Mouse (Mus musculus) spleen, adult 2 months (tissue): ENCODE measurements around the gene Col4a4. TPM values are rescaled to one million over a fixed set of nuclear protein-coding genes. Genes with fewer than 3 reads are reported as not detected.

ENCODE experiments used
- DNase-seq, 2 experiments: peaks; one replicate each; pipeline versions ENCODE4 v3.0.0 to v3.0.0-alpha.2; 2012 to 2021; ENCODE audit warnings: low spot score in 2 of 2, low read depth in 1 of 2
- H3K27ac ChIP-seq: fragments of 200-500 bp; 2 replicates; pipeline ENCODE4 v1.5.1; 2012; ENCODE audit warnings: low read length, inconsistent platforms; ENCODE audit not compliant: insufficient read depth
- H3K27me3 ChIP-seq: fragments of 200-500 bp; 2 replicates; pipeline ENCODE4 v1.6.1; 2012; ENCODE audit warnings: mild to moderate bottlenecking, moderate library complexity, low read length, inconsistent platforms; ENCODE audit not compliant: control insufficient read depth, insufficient read depth
- H3K36me3 ChIP-seq: fragments of 200-500 bp; 2 replicates; pipeline ENCODE4 v1.6.1; 2012; ENCODE audit warnings: mild to moderate bottlenecking, low read length, inconsistent platforms; ENCODE audit not compliant: control insufficient read depth, insufficient read depth
- H3K4me1 ChIP-seq: fragments of 200-500 bp; 2 replicates; pipeline ENCODE4 v1.6.1; 2011; ENCODE audit warnings: inconsistent platforms; ENCODE audit not compliant: control insufficient read depth, insufficient read depth, insufficient read length
- H3K4me3 ChIP-seq: fragments of 200-500 bp; 2 replicates; pipeline ENCODE4 v1.5.1; 2011; ENCODE audit warnings: mild to moderate bottlenecking, inconsistent platforms; ENCODE audit not compliant: insufficient read depth, insufficient read length; ENCODE audit errors: extremely low read depth
- CTCF ChIP-seq: fragments of 200-500 bp; IDR thresholded peaks from 2 replicates; pipeline ENCODE4 v1.5.1; 2011; ENCODE audit warnings: mild to moderate bottlenecking, inconsistent platforms; ENCODE audit not compliant: insufficient read depth, insufficient read length, insufficient replicate concordance; ENCODE audit errors: extremely low read depth
- POLR2A ChIP-seq: fragments of 200-500 bp; IDR thresholded peaks from 2 replicates; pipeline ENCODE4 v1.6.1; 2011; ENCODE audit warnings: low read depth, low read length, inconsistent platforms
- WGBS: fragments of 180-500 bp; shearing (Covaris S2); methylation state at CpG from one replicate; pipeline ENCODE4 v1.1.7; 2018; 5-methylcytosine and 5-hydroxymethylcytosine counted together
- polyA plus RNA-seq: library from polyadenylated mRNA; depleted of rRNA; stranded (reverse); fragments of >200 nt; gene quantifications from 2 replicates; pipeline ENCODE4 v1.2.3, GENCODE M21; 2012

Col4a4 gene
- polyA plus RNA-seq, 1 experiment = 0.07 TPM

DNA sequence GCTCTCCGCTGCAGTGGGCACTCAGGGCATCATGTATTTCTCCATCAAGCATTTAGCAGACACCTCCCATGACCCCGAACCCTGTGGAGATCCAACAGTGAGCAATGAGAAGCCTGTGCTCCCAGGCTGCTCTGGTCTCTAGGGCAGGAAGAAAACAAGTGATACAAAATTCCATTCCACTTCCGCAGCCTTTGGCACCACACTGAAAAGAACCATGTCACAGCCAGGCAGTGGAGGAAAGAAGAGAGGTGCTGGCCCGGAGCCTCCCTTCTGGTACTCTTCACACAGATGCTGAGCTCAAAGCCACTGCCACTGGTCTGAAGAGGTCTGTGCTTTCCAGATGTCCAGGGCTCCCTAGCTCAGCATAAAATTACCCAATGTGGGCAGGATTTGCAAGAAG is 125.6 kb downstream of the Col4a4 start:
- TF ChIP-seq CTCF (no peak), POLR2A (no peak)
- Histone ChIP-seq H3K4me1 (no peaks in the 10 kb centered on the region), H3K27ac (no peak overlapping the region), H3K27me3 (no peaks in the 10 kb centered on the region), H3K36me3 (no peaks in the 10 kb centered on the region), H3K4me3 (no peak overlapping the region)
- no peak for DNase-seq
- WGBS = 83% methylated on average over 4 of the region's 4 CpGs

DNA sequence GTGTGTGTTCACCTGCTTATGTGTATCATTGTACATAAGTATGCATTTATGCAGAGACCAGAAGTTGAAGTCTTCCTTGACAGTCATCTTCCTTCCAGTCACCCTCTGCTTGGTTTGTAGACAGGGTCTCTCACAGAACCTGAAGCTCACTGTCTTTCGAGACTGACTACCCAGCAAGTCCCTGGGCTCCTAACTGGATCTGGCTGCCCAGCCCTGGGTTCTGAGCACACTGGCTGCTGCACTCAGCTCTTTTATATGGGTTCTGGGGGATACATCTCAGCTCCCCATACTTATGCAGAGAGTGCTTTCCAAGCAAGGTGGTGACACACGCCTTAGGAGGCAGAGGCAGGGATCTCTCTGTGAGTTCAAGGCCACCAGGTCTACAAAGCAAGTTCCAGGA is 126.7 kb downstream of the Col4a4 start:
- WGBS = 82% methylated on average over 2 of the region's 2 CpGs
- TF ChIP-seq CTCF (no peak), POLR2A (no peak)
- no peaks in the 10 kb centered on the region for H3K27me3 ChIP-seq

DNA sequence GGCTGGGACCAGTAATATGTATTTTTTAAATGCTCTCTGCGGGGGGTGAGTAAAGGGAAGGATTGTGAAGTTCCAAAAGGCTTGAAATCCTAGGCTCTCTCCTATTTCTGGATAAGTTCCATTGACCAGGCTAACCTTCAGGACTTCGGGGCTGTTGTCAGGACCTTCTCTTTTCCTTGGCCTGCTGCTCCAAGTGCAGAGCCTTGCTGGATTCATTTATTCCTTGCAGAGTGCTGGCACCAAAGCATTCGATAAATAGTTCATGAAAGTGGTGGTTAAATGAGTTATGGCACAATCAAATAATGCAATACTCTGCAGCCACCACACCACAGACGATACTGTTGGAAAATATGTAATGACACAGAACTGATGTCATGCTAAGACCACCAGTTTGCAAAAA is 127.3 kb downstream of the Col4a4 start:
- Histone ChIP-seq H3K36me3 (no peaks in the 10 kb centered on the region), H3K27ac (no peak overlapping the region), H3K27me3 (no peaks in the 10 kb centered on the region), H3K4me1 (no peaks in the 10 kb centered on the region), H3K4me3 (no peak overlapping the region)
- no peak for TF ChIP-seq POLR2A
- no peak for TF ChIP-seq CTCF
- no peak for DNase-seq
- 88% methylated on average over 4 of the region's 4 CpGs for WGBS

More for the DNA sequence above, 126.7 kb downstream of the Col4a4 start:
- no peaks in the 10 kb centered on the region for H3K4me1 ChIP-seq
- no peak overlapping the region for H3K4me3 ChIP-seq
- no peaks in the 10 kb centered on the region for H3K36me3 ChIP-seq
- H3K27ac ChIP-seq = no peak overlapping the region
- no peak for DNase-seq

DNA sequence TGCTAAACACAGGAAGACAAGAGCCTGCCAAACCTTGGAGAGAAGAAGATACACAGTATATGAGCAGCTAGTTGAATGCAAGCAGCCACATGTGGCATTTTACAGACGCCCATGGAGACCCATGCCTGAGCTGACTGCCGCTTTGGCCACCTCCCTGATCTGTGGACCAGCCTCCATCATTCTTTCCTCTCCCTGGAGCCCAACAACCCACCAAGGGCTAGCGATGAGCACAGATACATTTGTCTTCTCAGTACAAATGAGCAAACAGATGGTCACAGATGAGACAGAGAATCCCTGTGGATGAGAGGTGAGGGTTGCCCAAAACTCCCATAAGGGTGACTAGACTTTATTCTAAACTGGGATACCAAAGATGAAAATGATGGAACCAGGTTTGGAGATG is 132.6 kb downstream of the Col4a4 start:
- no peaks in the 10 kb centered on the region for H3K36me3 ChIP-seq
- H3K27ac ChIP-seq = no peak overlapping the region
- TF ChIP-seq CTCF = no peak
- TF ChIP-seq POLR2A = no peak
- WGBS = 88% methylated on average over 3 of the region's 3 CpGs
- DNase-seq = no peak
- no peaks in the 10 kb centered on the region for H3K27me3 ChIP-seq
- no peaks in the 10 kb centered on the region for H3K4me1 ChIP-seq
- H3K4me3 ChIP-seq = no peak overlapping the region

DNA sequence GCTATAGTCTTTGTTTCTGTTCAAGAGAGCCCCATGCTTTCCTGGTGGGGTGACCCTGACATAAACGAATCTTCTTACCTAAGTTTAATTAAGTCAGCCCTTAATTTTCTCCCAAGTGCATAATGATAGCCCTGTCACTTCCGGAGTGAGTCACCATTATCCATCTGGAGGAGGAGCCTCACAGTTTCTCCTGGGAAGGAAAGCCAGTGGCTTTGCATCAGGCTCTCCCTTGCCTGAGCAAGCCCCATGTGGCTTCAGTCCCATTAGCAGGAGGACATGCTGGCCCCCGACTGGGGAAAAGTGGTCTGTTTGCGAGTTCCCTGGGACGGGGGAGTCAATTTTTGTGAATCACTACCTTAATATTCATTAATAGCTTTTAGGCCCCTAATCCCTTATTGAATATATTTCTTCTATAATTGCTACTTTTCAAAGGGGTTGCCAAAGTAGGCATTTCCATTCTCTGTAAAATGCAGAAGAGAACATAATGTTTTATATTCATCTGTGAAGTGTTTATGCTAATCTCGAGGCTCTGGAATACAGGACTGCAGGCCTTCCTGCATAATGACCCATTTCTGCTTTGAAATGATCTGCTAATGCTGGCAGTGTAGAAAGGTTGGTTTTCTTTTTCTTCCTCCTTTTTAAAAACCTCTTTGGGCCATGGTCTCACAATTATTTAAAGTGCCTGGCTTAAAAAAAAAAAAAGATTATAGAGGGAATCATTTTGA is 134.6 kb downstream of the Col4a4 start:
- no peak for TF ChIP-seq POLR2A
- no peak for TF ChIP-seq CTCF
- no peaks in the 10 kb centered on the region for H3K27me3 ChIP-seq
- H3K36me3 ChIP-seq = no peaks in the 10 kb centered on the region
- WGBS = 52% methylated on average over 6 of the region's 6 CpGs
- H3K4me3 ChIP-seq = no peak overlapping the region
- no peaks in the 10 kb centered on the region for H3K4me1 ChIP-seq
- H3K27ac ChIP-seq = no peak overlapping the region
- no peak for DNase-seq

DNA sequence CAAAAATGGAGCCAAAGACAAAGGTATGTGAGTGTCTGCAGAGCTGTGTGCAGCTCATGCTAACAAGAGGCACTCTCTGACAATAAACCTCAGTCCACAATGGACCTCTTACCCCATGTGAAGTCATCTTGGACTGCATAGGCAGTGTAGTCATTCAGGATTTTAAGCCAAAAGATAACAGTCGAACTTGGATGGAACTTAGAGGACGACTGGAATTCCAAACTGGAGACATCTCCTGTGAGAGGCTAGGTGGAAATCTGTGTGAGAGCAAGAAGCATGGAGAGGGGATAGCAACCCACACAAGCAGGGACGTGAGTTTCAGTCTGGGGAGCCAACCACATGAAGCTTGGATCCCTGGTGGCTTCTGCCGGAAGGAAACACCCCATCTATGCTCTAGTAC is 136.8 kb downstream of the Col4a4 start:
- TF ChIP-seq POLR2A = no peak
- Histone ChIP-seq H3K36me3 (no peaks in the 10 kb centered on the region), H3K27me3 (no peaks in the 10 kb centered on the region), H3K4me1 (no peaks in the 10 kb centered on the region), H3K27ac (no peak overlapping the region), H3K4me3 (no peak overlapping the region)
- WGBS = 84% methylated on average over 4 of the region's 4 CpGs
- DNase-seq = no peak

DNA sequence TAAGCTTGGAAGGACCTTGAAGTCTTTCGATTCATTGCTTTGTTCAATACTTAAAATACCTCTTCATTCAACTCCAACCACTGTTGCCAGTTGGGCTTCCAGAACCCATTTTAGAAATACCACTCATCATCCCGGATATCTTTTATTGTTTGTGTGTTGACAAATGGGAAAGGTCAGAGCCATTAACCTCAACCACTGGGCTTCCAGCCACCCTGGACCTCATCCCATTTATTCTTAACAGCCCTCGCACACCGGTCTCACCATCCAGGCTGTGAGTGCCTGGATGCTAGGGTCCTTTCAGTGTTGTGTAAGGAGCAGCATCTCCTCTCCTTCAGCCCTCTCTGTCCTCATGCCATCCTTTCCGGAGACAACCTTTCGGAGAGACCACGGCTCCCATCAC is 140.6 kb downstream of the Col4a4 start:
- DNase-seq = no peak
- TF ChIP-seq POLR2A (no peak), CTCF (no peak)
- no peaks in the 10 kb centered on the region for H3K27me3 ChIP-seq
- H3K4me3 ChIP-seq = no peak overlapping the region
- whole genome bisulfite sequencing = 89% methylated on average over 7 of the region's 7 CpGs
- no peaks in the 10 kb centered on the region for H3K36me3 ChIP-seq
- no peaks in the 10 kb centered on the region for H3K4me1 ChIP-seq
- no peak overlapping the region for H3K27ac ChIP-seq
